Mouse (Mus musculus) liver, embryonic 16.5 days (tissue): ENCODE measurements at regions not wholly inside any gene's neighbourhood (a gene's known extent, or its start where the extent isn't known, plus 50 kb on each side); places are given as distances from the start of the nearest gene placed in this dataset.

Experiments
- ATAC-seq: fragments of 200-750 bp; cut with Nextera tagmentation; 2 replicates; pipeline ENCODE4 v1.8.0; 2017; ENCODE audit warnings: low read depth, mild to moderate bottlenecking, moderate number of reproducible peaks, moderate library complexity
- H3K27ac ChIP-seq: fragments of 300-500 bp; sonication (generic); 2 replicates; pipeline ENCODE4 v1.5.1; 2014; ENCODE audit warnings: mild to moderate bottlenecking, low read length
- H3K27me3 ChIP-seq: fragments of 300-500 bp; sonication (generic); 2 replicates; pipeline ENCODE4 v1.6.1; 2014; ENCODE audit warnings: low read depth, low read length, mixed read lengths; ENCODE audit not compliant: control insufficient read depth, insufficient read depth
- H3K36me3 ChIP-seq: fragments of 300-500 bp; sonication (generic); 2 replicates; pipeline ENCODE4 v1.6.1; 2014; ENCODE audit warnings: mild to moderate bottlenecking; ENCODE audit not compliant: control insufficient read depth, insufficient read depth
- H3K4me1 ChIP-seq: fragments of 300-500 bp; sonication (generic); 2 replicates; pipeline ENCODE4 v1.6.1; 2014; ENCODE audit warnings: low read depth, low read length, mixed read lengths; ENCODE audit not compliant: control insufficient read depth
- H3K4me2 ChIP-seq: fragments of 300-500 bp; sonication (generic); 2 replicates; pipeline ENCODE4 v1.6.1; 2014; ENCODE audit warnings: low read depth, low read length, mixed read lengths
- H3K4me3 ChIP-seq: fragments of 300-500 bp; sonication (generic); 2 replicates; pipeline ENCODE4 v1.5.1; 2014; ENCODE audit warnings: low read depth, mild to moderate bottlenecking, low read length
- H3K9ac ChIP-seq: fragments of 300-500 bp; sonication (generic); 2 replicates; pipeline ENCODE4 v1.6.1; 2014; ENCODE audit warnings: low read depth, low read length
- H3K9me3 ChIP-seq: fragments of 300-500 bp; sonication (generic); replicated peaks from 2 replicates; pipeline ENCODE4 v1.6.1; 2016; ENCODE audit warnings: low read length; ENCODE audit not compliant: control insufficient read depth
- WGBS: fragments of 180-500 bp; shearing (Covaris S2); extraction: QIAGEN DNeasy Blood & Tissue Kit; methylation state at CpG from one replicate; pipeline ENCODE4 v1.1.7; 2014; ENCODE audit not compliant: insufficient replicate concordance; 5-methylcytosine and 5-hydroxymethylcytosine counted together

- Histone ChIP-seq H3K36me3 (no peaks in the 10 kb centered on the region), H3K27me3 (no peaks in the 10 kb centered on the region), H3K9ac (no peak overlapping the region), H3K4me2 (no peak overlapping the region), H3K4me3 (no peak overlapping the region), H3K27ac (no peak overlapping the region), H3K9me3 (no peaks in the 10 kb centered on the region), H3K4me1 (no peaks in the 10 kb centered on the region)
- ATAC-seq = no peak
- 70% methylated on average over 6 of the region's 6 CpGs for WGBS
Measured at GRCm38 (mm10) chr13:6029461-6029860, 168.2 kb downstream of the Klf6 start.

- 49% methylated on average over 2 of the region's 2 CpGs for WGBS
- H3K4me2 ChIP-seq = no peak overlapping the region
- H3K4me3 ChIP-seq = no peak overlapping the region
- H3K9me3 ChIP-seq = no peaks in the 10 kb centered on the region
- H3K36me3 ChIP-seq = no peaks in the 10 kb centered on the region
- H3K4me1 ChIP-seq = no peaks in the 10 kb centered on the region
- no peak for ATAC-seq
- H3K27ac ChIP-seq = no peak overlapping the region
- H3K9ac ChIP-seq = no peak overlapping the region
- no peaks in the 10 kb centered on the region for H3K27me3 ChIP-seq
Measured at GRCm38 (mm10) chr13:6030128-6030527, 168.8 kb downstream of the Klf6 start.

GRCm38 (mm10) chr13:6040132-6040531 is 178.8 kb downstream of the Klf6 start:
- Histone ChIP-seq H3K4me3 (no peak overlapping the region), H3K36me3 (no peaks in the 10 kb centered on the region), H3K27me3 (no peaks in the 10 kb centered on the region), H3K9ac (no peak overlapping the region), H3K27ac (no peak overlapping the region), H3K9me3 (no peaks in the 10 kb centered on the region), H3K4me1 (no peaks in the 10 kb centered on the region), H3K4me2 (no peak overlapping the region)
- ATAC-seq = no peak
- whole genome bisulfite sequencing = 68% methylated on average over 7 of the region's 7 CpGs

- Histone ChIP-seq H3K4me1 (no peaks in the 10 kb centered on the region), H3K27me3 (no peaks in the 10 kb centered on the region), H3K9ac (no peak overlapping the region), H3K4me2 (no peak overlapping the region), H3K36me3 (no peaks in the 10 kb centered on the region), H3K27ac (no peak overlapping the region), H3K4me3 (no peak overlapping the region), H3K9me3 (no peaks in the 10 kb centered on the region)
- WGBS = 53% methylated on average over 2 of the region's 2 CpGs
- ATAC-seq = no peak
Measured at GRCm38 (mm10) chr13:6040663-6041062, 179.4 kb downstream of the Klf6 start.

- no peak overlapping the region for H3K4me3 ChIP-seq
- H3K9me3 ChIP-seq = no peaks in the 10 kb centered on the region
- no peaks in the 10 kb centered on the region for H3K36me3 ChIP-seq
- no peak overlapping the region for H3K4me2 ChIP-seq
- 65% methylated on average over 6 of the region's 6 CpGs for WGBS
- no peaks in the 10 kb centered on the region for H3K4me1 ChIP-seq
- no peak for ATAC-seq
- H3K9ac ChIP-seq = no peak overlapping the region
- H3K27ac ChIP-seq = no peak overlapping the region
- no peaks in the 10 kb centered on the region for H3K27me3 ChIP-seq
Measured at GRCm38 (mm10) chr13:6042495-6042894, 181.2 kb downstream of the Klf6 start.

GRCm38 (mm10) chr13:6059515-6060228 is 198.4 kb downstream of the Klf6 start:
- ATAC-seq = peak; percentile 78
- Histone ChIP-seq H3K4me2 (0 out of 2 replicates have a peak overlapping the region, but pooled peaks have one; percentile 15), H3K36me3 (no peaks in the 10 kb centered on the region), H3K4me3 (no peak overlapping the region), H3K27me3 (no peaks in the 10 kb centered on the region), H3K27ac (no peak overlapping the region), H3K9ac (no peak overlapping the region), H3K9me3 (no peaks in the 10 kb centered on the region), H3K4me1 (no peaks in the 10 kb centered on the region; the same call in 1 of the 2 replicates)
- WGBS = 41% methylated on average over 6 of the region's 6 CpGs

GRCm38 (mm10) chr13:6060229-6060845 is 199.1 kb downstream of the Klf6 start:
- H3K36me3 ChIP-seq = no peaks in the 10 kb centered on the region
- no peak overlapping the region for H3K27ac ChIP-seq
- 0 out of 2 replicates have a peak overlapping the region, but pooled peaks have one; percentile 15 for H3K4me2 ChIP-seq
- no peak overlapping the region for H3K9ac ChIP-seq
- ATAC-seq = no peak
- no peaks in the 10 kb centered on the region; the same call in 1 of the 2 replicates for H3K4me1 ChIP-seq
- no peaks in the 10 kb centered on the region for H3K9me3 ChIP-seq
- H3K27me3 ChIP-seq = no peaks in the 10 kb centered on the region
- no peak overlapping the region for H3K4me3 ChIP-seq
- WGBS = 22% methylated on average over 8 of the region's 8 CpGs

- Histone ChIP-seq H3K4me3 (no peak overlapping the region), H3K9me3 (no peaks in the 10 kb centered on the region), H3K4me2 (no peak overlapping the region), H3K27me3 (no peaks in the 10 kb centered on the region), H3K27ac (no peak overlapping the region), H3K36me3 (no peaks in the 10 kb centered on the region), H3K4me1 (no peaks in the 10 kb centered on the region; the same call in 1 of the 2 replicates), H3K9ac (no peak overlapping the region)
- no peak for ATAC-seq
- WGBS = 40% methylated on average over 4 of the region's 4 CpGs
Measured at GRCm38 (mm10) chr13:6062305-6062704, 201.0 kb downstream of the Klf6 start.

- H3K9ac ChIP-seq = no peak overlapping the region
- 55% methylated on average over 3 of the region's 3 CpGs for WGBS
- no peaks in the 10 kb centered on the region for H3K36me3 ChIP-seq
- no peak for ATAC-seq
- no peaks in the 10 kb centered on the region; the same call in 1 of the 2 replicates for H3K4me1 ChIP-seq
- no peak overlapping the region for H3K4me3 ChIP-seq
- H3K9me3 ChIP-seq = no peaks in the 10 kb centered on the region
- no peak overlapping the region for H3K4me2 ChIP-seq
- no peak overlapping the region for H3K27ac ChIP-seq
- no peaks in the 10 kb centered on the region for H3K27me3 ChIP-seq
Measured at GRCm38 (mm10) chr13:6062729-6063386, 201.6 kb downstream of the Klf6 start.
